Mouse (Mus musculus): ENCODE measurements around the gene Znrf2.

Znrf2 gene

DNA sequence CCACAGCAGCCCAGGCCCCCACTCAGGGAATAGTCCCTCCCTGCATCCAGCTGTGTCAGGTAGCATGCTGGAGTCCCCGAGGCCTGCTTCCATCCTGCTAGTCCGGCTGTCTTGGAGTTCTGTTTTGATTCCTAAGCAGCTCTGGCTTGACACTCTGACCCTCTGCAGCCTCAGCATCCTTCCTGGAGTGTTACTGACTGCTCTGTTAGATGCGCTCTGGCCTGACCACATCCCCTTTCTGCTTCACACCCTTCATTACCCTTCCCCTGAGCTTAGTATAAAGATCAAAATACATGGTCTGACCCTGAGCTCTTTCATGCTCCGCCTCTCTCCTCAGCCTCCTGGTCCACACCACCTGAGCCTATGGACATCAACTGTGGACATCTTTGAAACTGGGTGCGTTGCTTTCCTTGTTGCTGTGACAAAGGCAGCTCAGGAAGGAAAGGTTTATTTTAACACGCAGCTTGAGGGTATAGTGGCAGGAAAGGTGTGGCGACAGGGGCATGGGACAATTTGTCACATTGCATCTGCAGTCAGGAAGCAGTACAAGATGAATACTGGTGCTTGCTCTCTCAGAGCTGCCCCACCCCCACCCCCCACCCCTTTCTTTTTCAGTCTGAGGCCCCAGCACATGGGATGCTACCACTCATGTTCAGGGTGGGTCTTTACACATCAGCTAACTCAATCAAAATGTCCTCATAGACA lies 109.2 kb downstream of the Znrf2 start:
- no peak for DNase-seq

DNA sequence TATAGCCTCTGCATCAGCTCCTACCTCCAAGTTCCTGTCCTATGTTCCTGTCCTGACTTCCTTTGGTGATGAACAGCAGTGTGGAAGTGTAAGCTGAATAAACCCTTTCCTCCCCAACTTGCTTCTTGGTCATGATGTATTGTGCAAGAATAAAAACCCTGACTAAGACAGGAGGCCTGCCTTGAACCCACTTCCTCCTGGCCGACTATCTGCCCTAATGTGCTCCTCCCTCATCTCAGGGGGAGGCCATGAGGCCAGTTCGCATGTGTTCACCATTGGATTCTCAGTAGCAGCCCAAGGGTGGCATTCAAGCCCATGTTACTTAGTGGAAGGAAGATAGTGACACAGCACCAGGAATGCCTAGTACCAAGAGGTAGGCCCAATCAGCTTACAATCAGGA lies 110.2 kb downstream of the Znrf2 start:
- no peak for DNase-seq

- DNase-seq, result no peak
Measured at GRCm38 (mm10) chr6:54927946-54928345, 111.2 kb downstream of the Znrf2 start.

DNA sequence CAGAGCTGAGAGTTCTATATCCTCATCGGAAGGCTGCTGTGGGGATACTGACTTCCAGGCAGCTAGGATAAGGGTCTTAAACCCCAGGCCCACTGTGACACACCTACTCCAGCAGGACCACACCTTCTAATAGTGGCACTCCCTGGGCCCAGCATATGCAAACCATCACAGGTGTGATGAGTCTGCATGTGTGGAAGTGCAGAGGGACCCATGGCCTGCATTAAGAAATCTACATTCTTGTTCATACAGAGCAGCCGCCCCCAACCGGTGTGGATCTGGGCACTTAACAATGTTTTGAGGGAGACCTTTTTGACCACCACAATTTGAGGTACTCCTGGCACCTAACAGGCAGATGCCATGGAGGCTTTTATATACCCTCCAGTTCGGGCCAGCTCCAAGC lies 114.9 kb downstream of the Znrf2 start:
- DNase-seq, result no peak

GRCm38 (mm10) chr6:54932526-54932925 lies 115.8 kb downstream of the Znrf2 start:
- DNase-seq, result no peak

- no peak for DNase-seq
Measured at GRCm38 (mm10) chr6:54933216-54933615, 116.5 kb downstream of the Znrf2 start.

DNA sequence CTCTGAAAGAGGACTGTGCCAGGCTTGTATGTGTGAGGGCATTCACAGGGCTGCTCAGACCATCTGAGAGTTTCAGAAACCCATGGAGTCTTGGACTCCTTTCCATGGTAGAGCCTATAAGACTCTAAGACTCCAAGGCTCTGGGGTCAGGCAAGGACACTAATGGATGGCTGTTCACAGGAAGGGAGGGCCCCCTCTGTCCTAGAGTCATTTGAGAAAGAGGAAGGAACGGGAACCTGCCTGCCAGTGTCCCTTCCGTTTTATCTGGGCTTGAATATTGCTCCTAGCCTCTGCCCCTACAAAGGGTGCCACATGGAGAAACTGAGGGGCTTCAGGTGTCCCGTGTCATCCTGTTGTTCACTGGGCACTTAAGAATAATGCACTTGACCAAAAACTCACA lies 117.2 kb downstream of the Znrf2 start:
- DNase-seq, result no peak

GRCm38 (mm10) chr6:54934313-54934712 lies 117.6 kb downstream of the Znrf2 start:
- DNase-seq, result no peak

GRCm38 (mm10) chr6:54934930-54935329 lies 118.2 kb downstream of the Znrf2 start:
- no peak for DNase-seq

- DNase-seq, result no peak
Measured at GRCm38 (mm10) chr6:54936496-54936895, 119.8 kb downstream of the Znrf2 start.

DNA sequence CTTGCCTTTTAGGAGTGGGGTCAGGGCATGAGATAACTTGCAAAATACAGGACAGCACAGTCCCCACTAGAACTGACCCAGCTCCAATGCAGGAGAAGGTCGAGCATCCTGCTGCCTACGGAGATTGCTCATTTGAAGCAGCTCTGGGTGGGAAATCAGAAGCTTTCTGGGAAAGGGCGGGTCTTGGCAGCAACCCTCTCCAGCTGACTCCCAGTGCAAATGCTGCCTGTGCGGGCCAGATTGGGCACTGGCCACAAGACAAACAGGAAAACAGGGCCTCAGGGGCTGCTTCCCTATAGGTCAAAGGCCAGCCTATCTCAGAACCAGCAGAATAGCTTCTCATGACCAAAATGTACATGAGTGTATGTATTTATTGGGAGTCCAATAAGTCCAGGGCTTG lies 122.9 kb downstream of the Znrf2 start:
- DNase-seq, result no peak

DNA sequence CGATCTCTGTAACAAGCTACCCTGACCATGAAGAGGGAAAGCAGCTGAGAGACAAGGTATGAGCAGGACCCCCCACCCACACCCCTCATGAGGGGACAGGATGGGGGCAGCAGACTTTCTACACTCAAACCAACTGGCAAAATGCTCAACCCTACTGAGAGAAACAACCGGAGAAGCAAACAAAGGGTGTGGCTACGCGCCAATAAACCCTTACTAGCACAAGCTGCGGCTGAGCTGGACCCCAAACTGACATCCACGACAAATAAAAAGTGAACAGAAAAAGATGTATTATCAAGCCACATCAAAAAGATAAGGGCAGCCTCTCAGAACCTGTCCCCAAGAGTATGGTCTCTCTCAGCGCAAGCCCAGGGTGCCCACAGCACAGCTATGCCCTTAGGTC lies 123.4 kb downstream of the Znrf2 start:
- no peak for DNase-seq

DNA sequence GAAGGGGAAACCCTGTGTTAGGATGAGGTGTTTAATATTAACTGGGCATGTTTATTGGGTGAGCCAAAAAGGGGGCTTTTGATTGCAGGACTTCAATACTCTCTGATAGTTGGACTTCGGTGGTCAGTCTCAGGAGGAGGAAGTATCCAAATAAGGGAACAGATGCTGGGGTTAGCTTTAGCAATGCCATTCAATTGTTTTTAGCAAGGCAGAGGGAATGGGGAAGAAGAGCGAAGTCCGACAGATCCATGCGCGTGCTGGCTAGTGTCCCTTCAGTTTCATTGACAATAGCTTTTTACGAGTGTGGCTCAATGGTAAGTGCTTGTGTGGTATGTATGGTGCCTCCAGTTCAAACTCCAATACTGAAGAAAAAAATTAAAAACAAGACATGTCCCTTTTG lies 124.4 kb downstream of the Znrf2 start:
- DNase-seq, result no peak

Measured in layer of hippocampus, adult 9-11 months (tissue).